ENCODE assay signal across 9 mouse cellular contexts in the genomic region with DNA sequence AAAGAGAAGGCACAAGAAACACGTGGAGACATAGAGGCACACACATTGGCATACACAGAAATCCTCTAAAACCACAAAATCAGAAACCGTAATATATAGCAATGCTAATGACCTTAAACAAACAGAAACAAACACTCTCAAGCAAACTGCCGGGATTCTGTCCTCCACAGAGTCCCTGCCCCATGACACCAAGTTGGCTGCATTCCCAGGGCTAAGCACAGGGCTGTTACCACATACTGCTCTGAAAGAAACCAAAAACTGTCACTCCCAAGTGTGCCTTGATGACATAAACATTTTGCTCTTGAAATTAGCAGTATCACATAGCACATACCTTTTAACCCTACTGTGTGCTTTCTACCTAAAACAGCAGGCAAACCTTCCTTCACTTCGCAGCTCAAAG.
A peak's percentile ranks its signal among the peaks of the same experiment; 100 is the strongest.
DNase-seq lines count a peak whose midpoint lies in the region; ATAC-seq and TF ChIP-seq lines count a peak whose summit lies in the region.
"Had no signal": no experiment of that assay in that cellular context is flagged by ENCODE, and none has a peak within 500 bp of the region (broad histone marks: within the 10 kb centered on the region; RNA-seq: fewer than 3 reads in every experiment).

No protein-coding gene starts in this region.

- no peaks in the 10 kb centered on the region for H3K4me1 ChIP-seq in forebrain, postnatal 0 days (ENCODE audit: insufficient read depth)
- no peaks in the 10 kb centered on the region for H3K4me1 ChIP-seq in forebrain, embryonic 12.5 days
- peaks cover 3% of the 10 kb centered on the region; the same call in 1 of the 2 replicates for H3K4me1 ChIP-seq in heart, embryonic 15.5 days (replicated peaks)
- H3K4me1 ChIP-seq in liver, postnatal 0 days (ENCODE audit: insufficient read depth), result no peaks in the 10 kb centered on the region

- no peak overlapping the region for H3K27ac ChIP-seq in forebrain, postnatal 0 days (ENCODE audit: low read depth, low read length)
- H3K27ac ChIP-seq in forebrain, embryonic 12.5 days, result no peak overlapping the region
- H3K27ac ChIP-seq in heart, embryonic 15.5 days, result 0 out of 2 replicates have a peak overlapping the region, but pooled peaks have one; percentile 10
- no peak overlapping the region for H3K27ac ChIP-seq in liver, postnatal 0 days (ENCODE audit: low read depth)

- no peak overlapping the region for H3K4me3 ChIP-seq in forebrain, postnatal 0 days (ENCODE audit: low read depth, low read length)
- H3K4me3 ChIP-seq in forebrain, embryonic 12.5 days (replicated peaks), result no peak overlapping the region
- no peak overlapping the region for H3K4me3 ChIP-seq in heart, embryonic 15.5 days
- no peak overlapping the region for H3K4me3 ChIP-seq in liver, postnatal 0 days (ENCODE audit: low read depth, low read length)

- no peak overlapping the region for H3K4me2 ChIP-seq in forebrain, postnatal 0 days (ENCODE audit: low read depth)
- no peak overlapping the region for H3K4me2 ChIP-seq in forebrain, embryonic 12.5 days
- H3K4me2 ChIP-seq in heart, embryonic 15.5 days, result no peak overlapping the region
- no peak overlapping the region for H3K4me2 ChIP-seq in liver, postnatal 0 days (ENCODE audit: low read depth, low read length)

- no peak for ATAC-seq in forebrain, postnatal 0 days
- ATAC-seq in forebrain, embryonic 12.5 days (ENCODE audit: low FRiP score), result no peak
- ATAC-seq in heart, embryonic 15.5 days (replicated peaks; ENCODE audit: insufficient number of reproducible peaks, insufficient read depth, low FRiP score, low read depth), result 0 out of 2 replicates have a peak, but pooled peaks have one; percentile 70
- peak; percentile 48; the same call in 1 of the 2 replicates for ATAC-seq in liver, postnatal 0 days

- no peaks in the 10 kb centered on the region for H3K27me3 ChIP-seq in forebrain, postnatal 0 days (ENCODE audit: insufficient read depth, low read length)
- H3K27me3 ChIP-seq in forebrain, embryonic 12.5 days, result no peaks in the 10 kb centered on the region
- H3K27me3 ChIP-seq in heart, embryonic 15.5 days, result no peaks in the 10 kb centered on the region
- no peaks in the 10 kb centered on the region for H3K27me3 ChIP-seq in liver, postnatal 0 days (ENCODE audit: insufficient read depth, low read length)
- H3K27me3 ChIP-seq: CH12.LX had no signal

- H3K36me3 ChIP-seq in forebrain, postnatal 0 days (ENCODE audit: insufficient read depth), result no peaks in the 10 kb centered on the region
- no peaks in the 10 kb centered on the region for H3K36me3 ChIP-seq in forebrain, embryonic 12.5 days (replicated peaks)
- no peaks in the 10 kb centered on the region for H3K36me3 ChIP-seq in heart, embryonic 15.5 days
- no peaks in the 10 kb centered on the region for H3K36me3 ChIP-seq in liver, postnatal 0 days (replicated peaks; ENCODE audit: insufficient read depth, low read length)

- no peak for TF ChIP-seq EP300 in liver, postnatal 0 days (IDR thresholded peaks at IDR 0.05; ENCODE audit: low read depth)

- H3K9ac ChIP-seq in forebrain, postnatal 0 days, result no peak overlapping the region
- no peak overlapping the region for H3K9ac ChIP-seq in forebrain, embryonic 12.5 days
- no peak overlapping the region for H3K9ac ChIP-seq in heart, embryonic 15.5 days
- H3K9ac ChIP-seq in liver, postnatal 0 days (replicated peaks), result no peak overlapping the region

- TF ChIP-seq CTCF in forebrain, postnatal 0 days (IDR thresholded peaks at IDR 0.05; ENCODE audit: low read depth), result no peak
- TF ChIP-seq CTCF in liver, postnatal 0 days (IDR thresholded peaks at IDR 0.05; ENCODE audit: low read depth), result no peak

- DNase-seq in forebrain, postnatal 0 days, result peak; percentile 24
- peak; percentile 44 for DNase-seq in NIH3T3 (ENCODE audit: low read depth)
- DNase-seq in liver, postnatal 0 days, result peak; percentile 67
- no peak for DNase-seq in T-cell, adult 2 months (ENCODE audit: low spot score)
- no peak for DNase-seq in layer of hippocampus, postnatal 14 days (ENCODE audit: low spot score in 2 of 2)
- DNase-seq in cerebellum, adult 9-10 months, result no peak

- 38% methylated on average over 4 of the region's 4 CpGs for WGBS in forebrain, postnatal 0 days
- 73% methylated on average over 4 of the region's 4 CpGs for WGBS in forebrain, embryonic 12.5 days
- WGBS in heart, embryonic 15.5 days, result 41% methylated on average over 4 of the region's 4 CpGs
- WGBS in liver, postnatal 0 days (ENCODE audit: insufficient replicate concordance), result 63% methylated on average over 4 of the region's 4 CpGs

- H3K9me3 ChIP-seq in forebrain, postnatal 0 days (ENCODE audit: low read length), result no peaks in the 10 kb centered on the region
- no peaks in the 10 kb centered on the region for H3K9me3 ChIP-seq in forebrain, embryonic 12.5 days
- no peaks in the 10 kb centered on the region for H3K9me3 ChIP-seq in heart, embryonic 15.5 days (replicated peaks)
- no peaks in the 10 kb centered on the region for H3K9me3 ChIP-seq in liver, postnatal 0 days (ENCODE audit: low read length)

Comparison
In these comparisons a context has a peak if more than half of its experiments do, and no peak if none do; other contexts are left out.
1. ATAC-seq: peak in heart, embryonic 15.5 days (single experiment) and liver, postnatal 0 days (single experiment); none in forebrain, postnatal 0 days (single experiment) and forebrain, embryonic 12.5 days (single experiment).
2. DNase-seq: peak in forebrain, postnatal 0 days (single experiment), NIH3T3 (single experiment) and liver, postnatal 0 days (single experiment); none in T-cell, adult 2 months (single experiment), layer of hippocampus, postnatal 14 days (0 of 2) and cerebellum, adult 9-10 months (single experiment).